Mouse (Mus musculus): ENCODE results near the gene BC049352.

Gene BC049352

DNA sequence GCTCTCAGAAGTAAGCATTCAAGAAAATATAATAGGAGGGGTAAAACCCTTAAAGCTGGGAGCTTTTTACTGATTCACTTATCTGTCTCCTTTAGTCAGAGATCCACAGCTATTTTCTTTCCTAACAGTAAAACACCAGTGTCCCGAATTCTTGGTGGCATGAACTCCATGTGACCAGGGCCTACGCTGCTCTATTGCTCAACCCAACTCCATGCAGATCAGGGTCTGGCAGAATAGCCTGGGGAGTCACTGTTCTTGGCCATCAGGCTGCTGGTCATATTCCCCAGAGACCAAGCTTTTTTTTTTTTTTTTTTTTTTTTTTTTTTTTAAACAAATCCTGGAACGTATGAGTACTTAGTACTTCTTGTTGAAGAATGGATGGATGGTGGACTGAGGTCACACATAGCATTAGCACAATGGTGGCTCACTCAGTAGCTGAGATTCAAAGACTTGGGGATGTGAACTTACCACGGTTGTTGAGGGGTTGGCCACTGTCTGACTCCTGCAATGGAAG, 7.9 kb downstream of the BC049352 start:
- DNase-seq (ENCODE audit: low read depth): no peak

DNA sequence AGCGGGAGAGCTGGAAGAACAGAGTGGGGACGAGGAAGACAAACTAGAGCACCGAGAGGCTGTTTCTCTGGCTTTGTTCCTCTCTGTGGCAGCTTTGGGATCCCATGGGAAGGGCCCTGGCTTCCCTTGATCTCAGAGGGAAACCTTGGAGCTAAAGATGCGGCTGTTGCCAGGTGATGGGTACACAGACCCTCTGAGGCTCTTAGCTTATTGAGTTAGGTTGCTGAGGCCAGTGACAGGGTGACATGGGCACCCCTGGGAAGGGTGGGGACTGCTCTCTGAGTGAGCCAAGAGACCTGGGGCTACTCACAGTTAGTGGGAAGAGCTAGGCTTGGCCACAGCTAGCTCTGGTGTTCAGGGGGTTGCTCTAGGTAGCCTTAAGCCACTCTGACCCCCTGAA, 13.7 kb downstream of the BC049352 start:
- no peak for DNase-seq (ENCODE audit: low read depth)

DNA sequence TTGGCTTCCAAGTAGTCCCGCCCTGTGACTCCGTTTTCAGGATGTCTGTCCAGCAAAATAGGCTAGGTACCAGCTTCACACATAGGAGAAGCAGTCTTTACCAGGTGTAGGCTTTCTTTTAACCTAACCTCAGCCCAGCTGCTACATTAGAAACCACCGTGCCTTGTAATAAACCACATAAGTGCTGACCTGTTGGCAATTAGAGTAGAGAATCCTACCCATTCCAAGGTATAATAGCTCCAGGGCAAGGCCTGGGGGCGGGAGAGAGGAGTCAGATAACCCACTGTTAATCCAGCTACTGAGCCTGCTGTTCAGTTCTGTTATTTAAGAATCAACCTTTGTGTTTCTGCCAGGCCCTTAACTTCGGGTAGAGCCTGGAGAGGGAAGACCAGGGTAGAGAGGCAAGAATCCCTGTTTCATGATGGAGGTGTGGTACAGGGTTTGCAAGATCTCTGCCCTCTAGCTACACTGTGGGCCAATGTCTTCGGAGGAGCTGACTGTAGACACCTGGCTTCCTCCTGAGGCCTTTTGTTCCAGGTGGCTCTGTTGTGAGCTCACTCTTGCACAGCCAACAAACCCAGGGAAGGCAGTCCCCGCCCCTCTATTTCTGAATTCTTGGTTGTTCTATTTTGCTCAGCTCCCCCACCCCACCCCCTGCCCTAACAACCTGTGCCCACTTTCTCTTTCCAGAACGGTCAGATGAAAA, 14.5 kb downstream of the BC049352 start:
- no peak for DNase-seq (ENCODE audit: low read depth)

DNA sequence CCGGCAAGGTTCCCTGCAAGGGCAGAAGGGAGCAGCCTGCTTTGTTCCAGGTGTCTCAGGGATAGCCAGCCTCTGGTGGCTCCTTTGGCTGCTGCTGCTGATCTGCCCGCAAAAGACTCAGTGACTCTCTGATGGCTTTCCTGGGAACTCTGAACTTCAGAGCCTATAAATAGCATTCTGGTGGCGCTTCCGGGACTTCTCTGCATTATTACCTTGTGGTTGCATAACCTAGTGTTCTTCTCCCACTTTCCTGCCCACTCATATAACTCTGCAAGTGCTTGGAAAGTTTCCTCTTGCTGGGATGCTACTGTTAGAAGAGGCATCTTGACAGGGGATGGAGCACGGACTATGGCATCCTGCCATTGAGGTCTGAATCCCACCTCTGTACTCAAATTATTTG, 15.7 kb downstream of the BC049352 start:
- DNase-seq (ENCODE audit: low read depth): no peak

- DNase-seq (ENCODE audit: low read depth): no peak
These were observed 19.6 kb downstream of the BC049352 start for GRCm38 (mm10) chr9:45201319-45201947.

DNA sequence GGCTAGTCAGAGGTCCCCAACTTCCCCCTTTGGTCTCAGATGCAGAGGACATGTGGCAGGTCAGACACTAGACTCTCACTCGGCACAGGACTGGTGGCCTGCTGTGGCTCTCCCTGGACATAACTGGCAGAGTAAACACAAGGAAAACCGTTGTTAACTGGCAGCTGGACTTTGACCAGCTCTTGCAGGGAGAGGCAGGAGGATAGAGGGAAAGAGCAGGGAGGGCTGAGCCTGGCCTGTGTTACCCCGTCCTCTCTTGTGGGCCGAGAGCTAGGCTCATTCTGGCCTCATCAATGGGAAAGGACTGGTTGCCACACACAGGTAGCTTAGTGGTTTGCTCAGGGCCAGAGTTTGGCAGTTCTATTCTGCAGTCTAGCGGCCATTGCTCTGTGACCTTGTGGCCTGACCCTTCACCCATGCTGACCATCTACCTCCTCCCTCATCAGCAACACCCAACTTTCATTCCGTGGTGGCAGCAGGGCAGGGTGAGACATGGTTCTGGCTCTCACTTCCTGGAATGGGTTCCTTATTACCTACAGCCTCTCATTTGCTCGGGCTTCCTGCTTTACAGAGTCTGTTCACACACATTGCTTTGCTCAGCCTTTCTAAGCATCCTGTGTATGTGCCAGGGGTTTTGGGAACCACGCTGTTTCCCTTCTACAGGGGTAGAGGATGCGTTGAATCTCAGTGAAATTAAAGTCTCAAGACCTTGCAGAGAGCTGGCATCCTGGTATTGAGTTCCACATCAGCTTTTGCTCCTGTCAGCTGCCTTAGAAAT, 20.4 kb downstream of the BC049352 start:
- DNase-seq (ENCODE audit: low read depth): no peak

DNA sequence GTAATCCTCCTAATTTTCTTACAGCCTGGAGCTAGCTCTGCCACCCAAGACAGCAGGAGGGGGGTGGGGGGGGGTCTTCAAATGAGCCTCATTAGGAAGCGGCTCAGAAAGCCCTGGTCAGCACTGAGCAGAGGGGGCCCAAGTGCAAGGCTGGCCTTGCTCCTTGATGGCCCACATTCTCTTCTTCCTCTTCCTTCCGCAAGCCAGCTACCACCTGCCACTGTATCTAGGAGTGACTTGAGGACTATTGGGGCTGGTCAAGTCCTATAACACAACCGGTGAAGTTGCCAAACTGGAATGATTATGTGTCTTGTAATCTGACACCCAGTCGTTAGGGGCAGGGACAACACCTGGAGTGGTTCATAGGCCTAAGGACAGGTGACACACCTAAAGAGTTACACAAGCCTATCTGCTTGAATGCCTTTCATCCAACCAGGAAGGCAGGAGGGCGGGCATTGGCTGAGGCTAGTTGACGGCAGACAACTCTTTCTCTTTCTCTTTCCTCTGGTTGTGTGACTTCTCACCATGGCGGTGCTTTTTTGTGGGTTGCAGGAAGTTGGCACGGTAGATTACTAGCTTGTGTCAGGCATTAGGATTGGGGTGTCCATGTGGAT, 22.1 kb downstream of the BC049352 start, which contains the start of gene Tmprss4:
Tmprss4 (minus strand) TSS at position 296 of the 614 bp plus-strand sequence.
- no peak for DNase-seq (ENCODE audit: low read depth)

GRCm38 (mm10) chr9:45205143-45205542, 23.3 kb downstream of the BC049352 start:
- no peak for DNase-seq (ENCODE audit: low read depth)

DNA sequence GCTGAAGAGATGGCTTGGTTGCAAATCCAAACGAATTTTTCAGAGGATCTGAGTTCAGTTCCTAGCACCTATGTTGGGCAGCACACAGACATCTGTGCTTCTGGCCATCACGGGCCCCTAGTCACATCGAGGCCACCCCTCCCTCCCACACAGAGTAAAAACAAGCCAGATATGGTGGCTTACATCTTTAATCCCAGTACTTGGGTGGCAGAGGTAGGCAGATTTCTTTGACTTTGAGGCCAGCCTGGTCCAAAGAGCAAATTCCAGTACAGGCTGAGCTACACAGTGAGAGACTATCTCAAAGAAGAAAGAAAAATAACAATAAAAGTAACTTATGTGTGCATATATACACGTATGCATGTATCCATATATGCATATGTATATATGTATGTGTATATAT, 24.3 kb downstream of the BC049352 start:
- DNase-seq (ENCODE audit: low read depth): no peak

- no peak for DNase-seq (ENCODE audit: low read depth)
These were observed 25.4 kb downstream of the BC049352 start for GRCm38 (mm10) chr9:45207015-45207743.

DNA sequence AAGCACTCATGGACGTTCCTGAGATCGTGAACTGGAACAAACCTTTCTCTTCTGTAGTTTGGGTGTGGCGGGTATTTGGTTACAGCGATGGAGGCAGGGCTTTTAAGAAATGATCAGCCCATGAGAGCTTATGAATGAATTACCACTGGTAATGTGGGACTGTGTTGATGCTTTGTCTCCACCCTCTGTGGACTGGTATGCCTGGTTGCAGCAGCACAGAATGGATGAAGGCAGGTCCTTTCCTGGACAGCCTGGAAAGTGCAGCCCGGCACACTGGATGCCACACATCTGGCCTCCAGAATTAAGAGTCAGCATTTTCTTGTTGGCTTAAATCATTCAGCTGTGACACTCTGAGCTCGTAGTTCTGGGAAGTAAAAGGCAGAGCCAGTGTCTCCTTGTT, 30.2 kb downstream of the BC049352 start:
- no peak for DNase-seq (ENCODE audit: low read depth)

GRCm38 (mm10) chr9:45215526-45216179, 33.8 kb downstream of the BC049352 start:
- no peak for DNase-seq (ENCODE audit: low read depth)

- no peak for DNase-seq (ENCODE audit: low read depth)
These were observed 37.8 kb downstream of the BC049352 start for GRCm38 (mm10) chr9:45219644-45220043.

DNA sequence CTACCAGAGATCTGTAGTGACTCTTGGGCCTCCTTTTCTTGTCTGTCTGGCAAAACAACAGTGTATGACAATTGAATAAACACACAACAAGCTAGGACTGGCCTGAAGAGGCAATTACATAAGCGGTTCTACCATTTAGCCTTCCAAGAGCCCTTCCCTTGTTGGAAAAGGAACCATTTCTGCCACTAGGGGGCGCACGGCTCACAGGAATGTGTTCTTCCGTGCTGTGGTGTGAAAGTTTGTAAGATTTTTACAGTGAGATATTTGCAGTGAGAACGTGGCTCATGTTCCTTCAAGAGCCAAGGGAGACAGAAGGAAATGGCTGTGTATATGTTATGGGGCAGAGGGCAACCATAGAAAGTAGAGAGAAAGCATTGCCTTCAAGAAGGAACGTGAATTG, 39.8 kb downstream of the BC049352 start:
- DNase-seq (ENCODE audit: low read depth): peak; percentile 80

DNA sequence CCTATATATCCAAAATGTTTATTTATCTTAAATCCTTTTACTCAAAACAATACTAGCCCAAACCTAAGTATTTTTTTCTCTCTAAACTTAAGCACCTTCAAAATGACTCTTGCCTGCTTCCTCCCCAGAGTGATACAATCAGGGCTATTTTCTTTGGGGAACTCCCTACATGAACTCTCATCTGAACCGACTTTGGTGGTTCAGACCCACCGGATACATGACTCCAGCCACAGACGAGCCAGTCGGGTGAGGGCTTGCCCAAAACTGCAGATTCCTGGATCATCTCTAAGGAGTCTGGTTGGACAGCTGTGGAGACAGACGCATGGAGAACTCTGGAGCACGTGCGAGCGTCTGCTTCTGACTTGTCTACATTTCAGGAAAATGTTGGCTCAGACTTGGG, 47.6 kb downstream of the BC049352 start:
- peak; percentile 42 for DNase-seq (ENCODE audit: low read depth)

- peak; percentile 19 for DNase-seq (ENCODE audit: low read depth)
These were observed 53.9 kb downstream of the BC049352 start for GRCm38 (mm10) chr9:45235668-45236227.

- no peak for DNase-seq (ENCODE audit: low read depth)
These were observed 54.9 kb downstream of the BC049352 start for GRCm38 (mm10) chr9:45236744-45237143.

DNA sequence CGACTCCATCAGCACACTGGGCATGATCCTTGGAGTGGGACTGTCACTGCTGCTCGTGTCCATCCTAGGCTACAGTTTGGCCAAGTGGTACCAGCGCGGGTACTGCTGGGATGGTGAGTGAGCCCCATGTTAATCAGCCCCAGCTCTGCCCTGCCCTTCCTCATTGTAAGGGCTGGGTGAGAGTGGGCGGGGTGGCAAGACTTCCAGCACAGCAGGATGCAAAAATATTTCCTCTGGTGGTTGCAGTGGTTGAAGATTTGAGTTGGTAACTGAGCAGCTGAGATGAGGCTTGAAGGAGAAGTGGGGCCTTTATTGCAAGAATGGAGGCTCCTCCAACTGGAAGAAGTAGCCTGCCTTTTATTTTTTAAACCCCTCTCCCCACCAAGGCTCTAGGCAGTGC, 59.6 kb downstream of the BC049352 start:
- peak; percentile 47 for DNase-seq (ENCODE audit: low read depth)

DNA sequence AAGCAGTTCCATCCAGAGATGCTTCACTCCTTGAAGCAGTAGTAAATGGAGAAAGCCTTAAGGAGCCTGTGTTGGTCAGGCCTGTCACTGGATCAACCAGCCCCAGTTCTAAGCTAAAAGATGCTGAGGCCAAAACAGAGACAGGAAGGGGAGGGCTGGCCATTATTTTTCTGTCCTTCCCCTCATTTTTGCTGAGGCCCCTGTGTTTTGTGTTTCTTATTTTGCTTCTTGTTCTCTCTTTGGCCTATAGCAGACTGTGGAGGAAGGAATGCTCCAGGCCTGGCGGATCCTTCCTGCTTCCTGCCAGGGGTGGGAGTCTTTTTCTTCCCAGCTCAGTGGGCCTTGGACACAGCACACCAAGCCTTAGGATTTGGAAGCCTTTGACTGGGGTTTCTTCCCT, 63.6 kb downstream of the BC049352 start:
- DNase-seq (ENCODE audit: low read depth): no peak

DNA sequence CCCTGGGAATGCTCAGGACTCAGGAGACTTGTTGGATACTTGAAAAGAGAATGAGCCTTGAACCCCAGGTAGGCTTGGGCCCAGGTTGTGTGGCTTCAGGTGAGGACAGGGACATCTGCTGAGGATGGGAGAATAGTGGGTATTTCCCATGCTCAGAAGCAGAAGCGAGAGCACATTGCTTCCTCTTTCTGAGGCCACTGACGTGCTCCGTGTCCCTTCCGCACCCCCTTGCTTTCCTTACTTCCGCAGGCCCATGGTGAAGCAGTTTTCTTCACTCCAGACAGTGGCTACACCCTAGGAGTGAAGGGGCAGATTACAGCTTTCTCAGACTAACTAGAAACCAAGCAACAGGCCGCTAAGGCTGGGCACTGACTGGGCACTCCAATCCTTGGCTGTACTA, 64.3 kb downstream of the BC049352 start:
- DNase-seq (ENCODE audit: low read depth): no peak

- DNase-seq (ENCODE audit: low read depth): peak; percentile 31
These were observed 65.7 kb downstream of the BC049352 start for GRCm38 (mm10) chr9:45247536-45247935.

All from 416B (cell line).